Mouse (Mus musculus) liver, adult (tissue): ENCODE data around the gene Pwp1.

Experiments used
- GATA4 ChIP-seq: IDR thresholded peaks from 2 replicates; pipeline ENCODE4 v1.6.1; 2014; ENCODE audit warnings: mild to moderate bottlenecking, low read length; ENCODE audit not compliant: insufficient replicate concordance

Pwp1 gene

GRCm38 (mm10) chr10:85936280-85936965, 107.1 kb downstream of the Pwp1 start:
- no peak for TF ChIP-seq GATA4
